Mouse (Mus musculus) mouse trophoblast stem cell (cell line): ENCODE results near the gene Atp2b1.

Experiments
- in situ Hi-C, 2 experiments: fragments of 300-500 bp; cut with MseI, MboI; formaldehyde crosslinking; loops; 2 replicates in 1 of 2; 3 replicates in 1 of 2; pipeline ENCODE4 v1.15.1; 2025

Gene Atp2b1

DNA sequence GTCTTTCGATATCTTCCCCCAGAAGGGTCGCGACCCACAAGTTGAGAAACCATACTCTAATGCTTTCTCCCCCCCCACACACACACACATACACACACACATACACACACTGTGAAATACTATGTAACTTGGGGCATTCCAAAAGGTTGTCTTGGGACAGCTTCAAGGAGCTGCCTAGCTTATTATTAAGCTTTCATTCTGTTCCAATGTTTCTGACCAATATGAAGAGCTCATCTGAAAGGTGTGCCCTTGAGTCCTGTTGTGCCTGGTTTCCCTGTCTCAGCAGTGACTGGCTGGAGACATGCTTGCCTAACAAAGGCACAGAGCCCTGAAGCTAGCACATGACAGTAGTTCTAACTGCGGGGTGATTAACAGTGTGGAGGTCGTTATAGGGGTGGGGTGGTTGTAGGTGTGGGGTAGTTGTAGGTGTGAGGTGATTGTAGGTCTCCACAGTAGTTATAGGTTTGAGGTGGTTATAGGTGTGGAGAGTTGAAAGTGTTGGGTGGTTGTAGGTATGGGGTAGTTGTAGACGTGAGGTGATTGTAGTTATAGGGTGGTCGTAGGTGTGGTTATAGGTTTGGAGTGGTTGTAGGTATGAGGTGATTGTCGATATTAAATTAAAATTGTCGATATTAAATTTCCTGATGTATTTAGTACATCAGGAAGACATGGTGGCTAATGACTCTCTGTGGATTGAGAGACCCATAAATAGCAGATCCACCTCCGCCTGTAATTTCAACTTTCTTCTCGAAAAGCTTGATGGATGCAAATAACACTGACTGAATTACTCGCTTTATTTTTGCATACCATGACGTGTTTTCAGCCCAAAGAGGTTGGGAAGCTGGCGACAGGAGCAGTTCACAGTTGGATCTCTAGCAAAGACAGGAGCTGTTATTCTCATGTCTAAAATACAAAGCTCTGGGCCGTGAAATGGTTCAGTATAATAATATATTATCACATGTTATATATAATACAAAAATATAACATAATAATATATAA lies 119.9 kb downstream of the Atp2b1 start:
- in situ Hi-C loops = no loop called here

- in situ Hi-C loops = no loop called here
Measured at GRCm38 (mm10) chr10:99037185-99038065, 123.2 kb downstream of the Atp2b1 start.

DNA sequence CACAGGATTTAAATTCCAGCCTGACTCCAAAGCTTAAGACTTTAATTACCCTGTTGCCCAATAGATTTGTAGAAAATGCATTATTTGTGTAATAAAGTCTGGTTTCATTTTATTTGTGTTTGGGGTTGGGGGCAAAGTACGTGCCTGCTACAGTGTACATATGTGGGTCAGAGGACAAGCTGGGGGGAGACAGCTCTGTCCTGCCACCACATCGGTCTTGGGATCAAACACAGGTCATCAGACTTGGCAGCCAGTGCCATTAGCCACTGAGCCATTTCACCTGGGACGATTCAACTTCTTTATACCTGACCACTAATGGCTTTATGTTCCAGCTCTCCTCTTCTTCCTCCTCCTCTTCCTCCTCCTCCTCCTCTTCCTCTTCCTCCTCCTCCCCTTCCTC lies 124.7 kb downstream of the Atp2b1 start:
- in situ Hi-C loops = no loop called here

DNA sequence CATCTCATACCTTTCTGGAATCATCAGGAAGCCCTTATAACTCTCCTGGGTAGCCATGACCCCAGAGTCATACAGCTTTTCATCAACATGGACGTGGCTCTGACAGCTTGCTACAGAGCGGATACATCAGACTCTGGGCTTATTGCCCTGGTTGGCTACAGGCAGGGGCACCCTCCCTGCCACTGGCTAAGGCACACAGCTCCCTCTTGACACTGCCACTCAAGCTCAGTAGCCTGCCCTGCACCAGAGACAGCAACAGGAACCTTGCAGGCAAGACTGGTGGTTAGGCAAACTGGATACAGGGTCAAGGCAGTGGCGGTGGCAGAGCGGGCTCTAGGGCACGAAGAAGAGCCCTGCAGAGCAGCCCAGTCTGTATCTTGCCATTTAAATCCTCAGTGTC lies 126.0 kb downstream of the Atp2b1 start:
- in situ Hi-C loops = no loop called here

GRCm38 (mm10) chr10:99046756-99047550 lies 132.7 kb downstream of the Atp2b1 start:
- in situ Hi-C loops = no loop called here

GRCm38 (mm10) chr10:99047551-99047940 lies 133.3 kb downstream of the Atp2b1 start:
- in situ Hi-C loops = no loop called here

GRCm38 (mm10) chr10:99050093-99050492 lies 135.9 kb downstream of the Atp2b1 start:
- in situ Hi-C loops = no loop called here

GRCm38 (mm10) chr10:99053111-99053510 lies 138.9 kb downstream of the Atp2b1 start:
- in situ Hi-C loops = no loop called here

DNA sequence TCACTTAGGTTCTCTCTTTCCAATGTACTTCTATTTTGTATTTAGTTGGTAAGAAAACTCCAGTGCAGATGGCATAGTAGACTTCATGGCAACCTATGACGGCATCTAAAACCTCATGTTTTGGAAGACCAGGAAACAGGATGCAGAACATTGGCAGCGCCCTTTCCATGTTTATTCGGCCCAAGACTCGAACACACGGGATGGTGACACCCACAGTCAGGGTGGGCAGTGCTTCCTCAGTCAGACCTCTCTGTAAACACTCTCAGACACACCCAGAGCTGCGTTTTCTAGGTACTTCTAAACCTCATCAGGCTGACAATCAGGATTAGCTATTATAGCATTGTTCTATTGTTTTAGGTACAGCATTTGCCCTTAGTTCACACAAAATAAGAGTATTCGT lies 146.4 kb downstream of the Atp2b1 start:
- in situ Hi-C loops = no loop called here

GRCm38 (mm10) chr10:99061418-99061817 lies 147.2 kb downstream of the Atp2b1 start:
- in situ Hi-C loops = no loop called here

DNA sequence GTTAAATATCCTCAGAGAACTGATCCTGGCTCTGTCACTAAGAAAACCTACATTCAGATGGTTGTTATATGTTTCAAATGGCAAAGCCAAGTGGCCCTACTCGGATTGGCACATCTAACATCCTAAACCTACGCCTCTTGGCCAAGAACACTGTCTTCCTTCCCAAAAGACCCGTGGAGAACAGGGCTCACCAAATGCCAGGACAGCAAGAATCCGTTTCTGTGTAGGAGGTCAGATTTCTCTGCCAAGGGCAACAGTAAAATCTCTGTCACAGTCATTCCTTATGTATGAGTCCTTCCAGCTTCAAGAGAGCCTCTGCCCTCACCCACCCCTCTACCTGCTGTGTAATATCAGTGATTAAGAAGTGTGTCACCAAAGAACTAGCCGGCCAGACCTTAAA lies 148.3 kb downstream of the Atp2b1 start:
- in situ Hi-C loops = no loop called here
